Mouse (Mus musculus) liver, postnatal 0 days (tissue): Measurements from ENCODE around the gene Ccdc74a.

ENCODE experiments used
- CTCF ChIP-seq: sonication (generic); IDR thresholded peaks from 2 replicates; pipeline ENCODE4 v1.5.1; 2016; ENCODE audit warnings: antibody characterized with exemption, low read depth
- EP300 ChIP-seq: IDR thresholded peaks from 2 replicates; pipeline ENCODE4 v1.6.1; 2016; ENCODE audit warnings: antibody characterized with exemption, low read depth, mild to moderate bottlenecking

DNA sequence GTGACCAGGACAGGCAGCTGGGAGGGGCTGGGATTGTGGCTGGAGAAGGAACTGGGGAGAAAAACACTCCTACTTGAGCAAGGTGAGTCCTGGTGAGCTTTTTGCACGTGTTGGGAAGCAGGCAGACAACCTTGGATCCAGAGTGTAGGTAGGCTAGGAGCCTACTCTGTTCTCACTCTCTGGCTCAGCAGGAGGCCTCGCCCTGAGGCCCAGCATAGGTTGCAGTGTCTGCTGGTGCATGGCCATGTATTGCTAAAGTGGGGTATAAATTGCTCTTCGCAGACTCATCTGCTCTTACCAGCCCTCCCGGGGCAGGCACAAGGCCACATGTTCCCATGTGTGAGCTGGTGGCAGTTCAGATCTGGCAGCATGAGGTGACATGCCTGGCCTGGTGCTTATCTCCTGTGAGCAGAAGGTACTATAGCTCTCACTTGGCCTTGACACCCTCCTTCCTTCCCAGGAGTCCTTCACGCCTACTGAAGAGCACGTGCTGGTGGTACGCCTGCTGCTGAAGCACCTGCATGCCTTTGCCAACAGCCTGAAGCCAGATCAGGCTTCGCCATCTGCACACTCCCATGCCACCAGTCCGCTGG lies 8.1 kb upstream of the Ccdc74a start:
- TF ChIP-seq EP300: peak; percentile 94
- TF ChIP-seq CTCF: no peak
